Mouse (Mus musculus) intestine, postnatal 0 days (tissue): ENCODE measurements around the gene Rbm47. TPM values are rescaled to one million over a fixed set of nuclear protein-coding genes. Genes with fewer than 3 reads are reported as not detected.
A peak's percentile ranks its signal among the peaks of the same experiment; 100 is the strongest.

ENCODE experiments used
- ATAC-seq: fragments of 200-750 bp; cut with Nextera tagmentation; 2 replicates; pipeline ENCODE4 v1.8.0; 2017; ENCODE audit warnings: mild to moderate bottlenecking, moderate TSS enrichment, moderate library complexity
- H3K27ac ChIP-seq: fragments of 300-500 bp; sonication (generic); 2 replicates; pipeline ENCODE4 v1.5.1; 2014; ENCODE audit warnings: mild to moderate bottlenecking, low read depth, low read length, moderate library complexity
- H3K27me3 ChIP-seq: fragments of 300-500 bp; sonication (generic); replicated peaks from 2 replicates; pipeline ENCODE4 v1.6.1; 2014; ENCODE audit warnings: low read length, mixed read lengths; ENCODE audit not compliant: control insufficient read depth, insufficient read depth
- H3K36me3 ChIP-seq: fragments of 300-500 bp; sonication (generic); 2 replicates; pipeline ENCODE4 v1.6.1; 2014; ENCODE audit warnings: mild to moderate bottlenecking, moderate library complexity; ENCODE audit not compliant: control insufficient read depth, insufficient read depth
- H3K4me1 ChIP-seq: fragments of 300-500 bp; sonication (generic); replicated peaks from 2 replicates; pipeline ENCODE4 v1.6.1; 2014; ENCODE audit warnings: antibody characterized with exemption, low read length, mixed read lengths; ENCODE audit not compliant: control insufficient read depth, insufficient read depth
- H3K4me2 ChIP-seq: fragments of 300-500 bp; sonication (generic); replicated peaks from 2 replicates; pipeline ENCODE4 v1.6.1; 2014; ENCODE audit warnings: low read depth, mild to moderate bottlenecking, moderate library complexity
- H3K4me3 ChIP-seq: fragments of 300-500 bp; sonication (generic); 2 replicates; pipeline ENCODE4 v1.5.1; 2014; ENCODE audit warnings: low read depth, low read length
- H3K9ac ChIP-seq: fragments of 300-500 bp; sonication (generic); 2 replicates; pipeline ENCODE4 v1.6.1; 2014; ENCODE audit warnings: mild to moderate bottlenecking, low read depth, low read length
- H3K9me3 ChIP-seq: fragments of 300-500 bp; sonication (generic); 2 replicates; pipeline ENCODE4 v1.6.1; 2016; ENCODE audit warnings: mixed run types; ENCODE audit not compliant: control insufficient read depth
- CTCF ChIP-seq: sonication (generic); IDR thresholded peaks from 2 replicates; pipeline ENCODE4 v1.5.1; 2016; ENCODE audit warnings: low read depth, mild to moderate bottlenecking, control low read depth, antibody characterized with exemption, moderate library complexity
- WGBS: fragments of 180-500 bp; shearing (Covaris S2); extraction: QIAGEN DNeasy Blood & Tissue Kit; methylation state at CpG from one replicate; pipeline ENCODE4 v1.1.7; 2014; 5-methylcytosine and 5-hydroxymethylcytosine counted together
- polyA plus RNA-seq: library from polyadenylated mRNA; unstranded; fragments of >200 nt; fragmentation: Nextera tagmentation; extraction: Ambion mirVana; gene quantifications from 2 replicates; pipeline ENCODE4 v1.2.1, GENCODE M21; 2015

The Rbm47 gene
- polyA plus RNA-seq, 1 experiment from 2014 or later: 146 TPM

DNA sequence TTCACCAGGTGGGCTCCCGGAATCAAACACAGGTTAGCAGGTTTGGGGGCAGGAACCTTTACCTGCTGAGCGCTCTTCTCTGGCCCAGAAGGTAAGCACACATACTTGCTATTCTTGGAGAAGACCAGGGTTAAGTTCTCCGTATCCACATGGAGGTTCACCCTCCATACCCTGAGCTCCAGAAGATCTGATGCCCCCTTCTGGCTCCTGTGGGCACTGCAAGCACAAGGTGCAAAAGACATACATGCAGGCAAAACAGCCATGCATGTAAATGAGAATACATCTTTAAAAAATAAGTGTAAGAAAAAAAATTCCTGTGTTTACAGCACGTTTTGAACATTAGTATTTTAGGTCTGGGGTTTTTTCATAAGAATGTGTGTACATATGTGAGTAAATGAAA, 116.2 kb downstream of the Rbm47 start:
- Histone ChIP-seq H3K27me3 (no peaks in the 10 kb centered on the region), H3K4me2 (no peak overlapping the region), H3K4me1 (peaks cover 4% of the 10 kb centered on the region), H3K36me3 (no peaks in the 10 kb centered on the region), H3K9ac (no peak overlapping the region), H3K27ac (no peak overlapping the region), H3K9me3 (no peaks in the 10 kb centered on the region), H3K4me3 (no peak overlapping the region)
- 84% methylated on average over 4 of the region's 4 CpGs for WGBS
- TF ChIP-seq CTCF: peak; percentile 68
- ATAC-seq: no peak

DNA sequence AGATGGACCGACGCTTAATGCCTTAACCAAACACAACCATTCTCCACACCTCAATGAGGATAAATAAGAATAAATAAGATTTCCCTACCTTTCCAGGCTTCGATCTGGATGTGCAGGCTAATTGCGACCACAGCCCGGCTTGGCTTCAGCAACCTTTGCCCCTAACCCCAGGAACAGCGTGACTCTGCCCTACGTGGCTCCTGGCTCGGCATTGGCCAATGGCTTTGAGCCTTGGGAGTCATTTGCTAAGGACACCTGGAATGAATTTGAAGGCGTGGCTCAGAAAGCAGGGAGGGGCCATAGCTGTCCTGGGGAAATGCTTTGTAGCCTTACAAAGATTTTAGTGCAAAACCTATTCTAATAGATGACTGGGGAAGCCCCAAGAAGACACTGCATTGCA, 118.5 kb downstream of the Rbm47 start:
- Histone ChIP-seq H3K9ac (peak overlapping the region; percentile 61), H3K36me3 (no peaks in the 10 kb centered on the region), H3K9me3 (no peaks in the 10 kb centered on the region), H3K4me3 (peak overlapping the region; percentile 50), H3K27ac (peak overlapping the region; percentile 94), H3K27me3 (no peaks in the 10 kb centered on the region), H3K4me2 (peak overlapping the region; percentile 49), H3K4me1 (no peaks in the 10 kb centered on the region)
- TF ChIP-seq CTCF: no peak
- WGBS: 23% methylated on average over 9 of the region's 9 CpGs
- peak; percentile 56 for ATAC-seq

DNA sequence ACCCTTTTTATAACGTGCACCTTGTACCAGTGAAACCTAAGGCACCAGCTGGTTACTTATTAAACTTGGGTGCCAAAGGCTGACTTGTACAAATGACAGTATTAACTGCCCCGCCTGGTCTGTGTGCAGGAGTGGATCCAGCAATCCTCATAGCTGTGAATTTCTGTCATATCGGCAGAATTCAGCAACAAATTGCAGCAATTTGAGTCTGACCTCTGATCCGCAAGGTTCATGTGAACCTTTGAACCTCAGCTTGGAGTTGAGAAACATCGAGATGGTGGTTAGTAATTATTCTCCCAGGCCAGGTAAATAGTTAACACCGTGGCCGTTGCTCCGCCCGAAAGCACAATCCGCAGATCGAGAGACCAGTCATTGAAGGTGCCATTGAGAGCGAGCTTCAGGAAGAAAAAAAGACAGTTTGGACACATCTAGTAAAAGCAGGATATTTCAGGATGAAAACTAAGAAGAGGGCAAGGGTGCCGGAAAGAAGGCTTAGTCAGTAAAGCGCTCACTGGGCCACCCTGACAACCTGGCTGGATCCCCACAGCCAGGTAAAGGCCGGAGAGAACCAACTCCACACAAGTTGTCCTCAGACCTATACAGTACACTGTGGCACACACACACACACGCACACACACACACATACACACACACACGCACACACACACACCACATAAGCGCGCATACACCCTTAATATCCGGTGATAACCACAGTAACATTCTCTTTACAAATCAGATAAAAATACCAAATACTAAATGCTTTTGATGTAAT, 120.0 kb downstream of the Rbm47 start:
- WGBS: 44% methylated on average over 20 of the region's 20 CpGs

DNA sequence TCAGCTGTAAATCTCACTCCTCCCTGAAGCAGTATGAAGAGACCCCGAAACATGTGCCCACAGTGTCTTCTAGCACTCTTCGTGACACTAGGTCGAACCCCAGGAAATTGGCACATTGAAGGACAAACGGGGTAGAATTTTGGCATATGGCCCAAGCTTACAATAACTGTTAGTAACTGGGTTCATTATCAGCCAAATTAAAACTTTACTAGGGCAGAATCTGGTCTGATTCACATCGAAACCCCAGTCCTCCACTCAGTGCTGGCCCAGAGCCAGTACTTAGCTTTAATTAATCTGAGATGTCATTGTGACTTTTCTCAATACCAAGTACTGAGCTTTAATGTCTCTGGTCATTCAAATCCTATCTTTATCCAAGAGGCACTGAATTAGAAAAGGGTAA, 122.1 kb downstream of the Rbm47 start:
- peak overlapping the region; percentile 9; the same call in 1 of the 2 replicates for H3K27ac ChIP-seq
- peak overlapping the region; percentile 53 for H3K4me2 ChIP-seq
- no peak for ATAC-seq
- H3K36me3 ChIP-seq: no peaks in the 10 kb centered on the region; the same call in 1 of the 2 replicates
- no peak for TF ChIP-seq CTCF
- H3K4me3 ChIP-seq: no peak overlapping the region
- no peaks in the 10 kb centered on the region for H3K9me3 ChIP-seq
- H3K4me1 ChIP-seq: no peaks in the 10 kb centered on the region
- 52% methylated on average over 5 of the region's 5 CpGs for WGBS
- H3K27me3 ChIP-seq: no peaks in the 10 kb centered on the region
- H3K9ac ChIP-seq: 0 out of 2 replicates have a peak overlapping the region, but pooled peaks have one; percentile 7

More for the DNA sequence above, 120.0 kb downstream of the Rbm47 start:
- no peaks in the 10 kb centered on the region for H3K27me3 ChIP-seq
- peak overlapping the region; percentile 49 for H3K4me2 ChIP-seq
- no peak for TF ChIP-seq CTCF
- peak overlapping the region; percentile 61 for H3K9ac ChIP-seq
- H3K9me3 ChIP-seq: no peaks in the 10 kb centered on the region
- H3K4me3 ChIP-seq: peak overlapping the region; percentile 50
- peak overlapping the region; percentile 94 for H3K27ac ChIP-seq
- no peaks in the 10 kb centered on the region for H3K4me1 ChIP-seq
- peak; percentile 90 for ATAC-seq
- no peaks in the 10 kb centered on the region; the same call in 1 of the 2 replicates for H3K36me3 ChIP-seq

DNA sequence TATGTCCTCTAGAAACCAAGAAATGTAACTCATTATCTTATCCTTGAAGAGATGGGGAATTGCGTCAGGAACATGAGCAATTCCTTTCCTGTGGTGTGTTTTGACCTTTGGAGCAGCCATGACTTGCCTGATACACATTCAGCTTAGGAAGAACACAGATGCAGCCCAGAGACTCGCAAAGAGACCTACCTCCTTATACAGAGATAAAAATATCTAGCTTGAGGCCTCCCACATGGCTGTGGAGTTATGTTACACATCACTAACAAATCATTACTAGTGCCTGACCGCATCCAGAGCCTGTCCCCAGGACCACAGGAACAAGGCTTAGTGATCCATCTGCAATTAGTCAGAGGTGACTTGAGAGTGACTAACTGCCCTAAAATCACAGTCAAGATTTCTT, 126.6 kb downstream of the Rbm47 start:
- H3K9ac ChIP-seq: no peak overlapping the region
- ATAC-seq: peak; percentile 65
- H3K4me3 ChIP-seq: no peak overlapping the region
- WGBS: 33% methylated on average over 3 of the region's 3 CpGs
- peak overlapping the region; percentile 76 for H3K27ac ChIP-seq
- H3K36me3 ChIP-seq: peaks cover 3% of the 10 kb centered on the region
- H3K9me3 ChIP-seq: no peaks in the 10 kb centered on the region
- H3K4me1 ChIP-seq: no peaks in the 10 kb centered on the region
- no peaks in the 10 kb centered on the region for H3K27me3 ChIP-seq
- no peak for TF ChIP-seq CTCF
- H3K4me2 ChIP-seq: no peak overlapping the region

GRCm38 (mm10) chr5:66043897-66044296, 129.0 kb downstream of the Rbm47 start:
- ATAC-seq: peak; percentile 75
- H3K36me3 ChIP-seq: peaks cover 5% of the 10 kb centered on the region
- 52% methylated on average over 3 of the region's 3 CpGs for WGBS
- H3K4me3 ChIP-seq: no peak overlapping the region
- H3K4me2 ChIP-seq: peak overlapping the region; percentile 45
- no peak for TF ChIP-seq CTCF
- 0 out of 2 replicates have a peak, but pooled peaks cover 5% of the 10 kb centered on the region for H3K4me1 ChIP-seq
- peak overlapping the region; percentile 82 for H3K27ac ChIP-seq
- H3K9ac ChIP-seq: no peak overlapping the region
- no peaks in the 10 kb centered on the region for H3K9me3 ChIP-seq
- no peaks in the 10 kb centered on the region for H3K27me3 ChIP-seq
